Mouse (Mus musculus) heart, embryonic 14.5 days (tissue): ENCODE measurements around the gene Cpt1a. TPM values are rescaled to one million over a fixed set of nuclear protein-coding genes. Genes with fewer than 3 reads are reported as not detected.

ENCODE experiments used
- ATAC-seq: fragments of 200-750 bp; cut with Nextera tagmentation; 2 replicates; pipeline ENCODE4 v1.8.0; 2017; ENCODE audit warnings: low read depth, moderate TSS enrichment; ENCODE audit not compliant: insufficient number of reproducible peaks, insufficient read depth, low FRiP score
- H3K27ac ChIP-seq, 2 experiments: fragments of 200-500 bp in 1 of 2; fragments of 300-500 bp in 1 of 2; sonication (generic) in 1 of 2; replicated peaks in 1 of 2; 2 replicates each; pipeline ENCODE4 v1.5.1; 2012 to 2014; ENCODE audit warnings: low read depth in 2 of 2, low read length in 2 of 2, control low read depth in 1 of 2, mild to moderate bottlenecking in 1 of 2, mixed read lengths in 1 of 2; ENCODE audit not compliant: control insufficient read depth in 1 of 2, insufficient read depth in 1 of 2
- H3K27me3 ChIP-seq: fragments of 300-500 bp; sonication (generic); 2 replicates; pipeline ENCODE4 v1.6.1; 2014; ENCODE audit warnings: mild to moderate bottlenecking, low read length, control low read depth; ENCODE audit not compliant: control insufficient read depth, insufficient read depth
- H3K36me3 ChIP-seq: fragments of 300-500 bp; sonication (generic); 2 replicates; pipeline ENCODE4 v1.6.1; 2014; ENCODE audit warnings: mild to moderate bottlenecking, control low read depth, low read length, mixed read lengths; ENCODE audit not compliant: control insufficient read depth, insufficient read depth
- H3K4me1 ChIP-seq, 2 experiments: fragments of 200-500 bp in 1 of 2; fragments of 300-500 bp in 1 of 2; sonication (generic) in 1 of 2; 2 replicates each; pipeline ENCODE4 v1.6.1; 2012 to 2014; ENCODE audit warnings: low read length in 2 of 2, control low read depth in 1 of 2, mixed read lengths in 1 of 2; ENCODE audit not compliant: control insufficient read depth in 2 of 2, insufficient read depth in 2 of 2
- H3K4me2 ChIP-seq: fragments of 300-500 bp; sonication (generic); 2 replicates; pipeline ENCODE4 v1.6.1; 2014; ENCODE audit warnings: mild to moderate bottlenecking, low read length
- H3K4me3 ChIP-seq, 2 experiments: fragments of 200-500 bp in 1 of 2; fragments of 300-500 bp in 1 of 2; sonication (generic) in 1 of 2; 2 replicates each; pipeline ENCODE4 v1.5.1; 2012 to 2014; ENCODE audit warnings: low read length in 2 of 2, mild to moderate bottlenecking in 2 of 2, control low read depth in 1 of 2, low read depth in 1 of 2, moderate library complexity in 1 of 2; ENCODE audit not compliant: control insufficient read depth in 1 of 2, insufficient read depth in 1 of 2
- H3K9ac ChIP-seq: fragments of 300-500 bp; sonication (generic); 2 replicates; pipeline ENCODE4 v1.6.1; 2014; ENCODE audit warnings: mild to moderate bottlenecking, low read length
- H3K9me3 ChIP-seq: fragments of 300-500 bp; sonication (generic); 2 replicates; pipeline ENCODE4 v1.6.1; 2016; ENCODE audit warnings: low read length, control low read depth; ENCODE audit not compliant: control insufficient read depth
- WGBS: fragments of 180-500 bp; shearing (Covaris S2); extraction: QIAGEN DNeasy Blood & Tissue Kit; methylation state at CpG from one replicate; pipeline ENCODE4 v1.1.7; 2014; 5-methylcytosine and 5-hydroxymethylcytosine counted together
- polyA plus RNA-seq: library from polyadenylated mRNA; unstranded; fragments of >200 nt; fragmentation: Nextera tagmentation; extraction: Ambion mirVana; gene quantifications from 2 replicates; pipeline ENCODE4 v1.2.1, GENCODE M21; 2014

Cpt1a gene
- polyA plus RNA-seq, 1 experiment from 2014 or later = 29.2 TPM

DNA sequence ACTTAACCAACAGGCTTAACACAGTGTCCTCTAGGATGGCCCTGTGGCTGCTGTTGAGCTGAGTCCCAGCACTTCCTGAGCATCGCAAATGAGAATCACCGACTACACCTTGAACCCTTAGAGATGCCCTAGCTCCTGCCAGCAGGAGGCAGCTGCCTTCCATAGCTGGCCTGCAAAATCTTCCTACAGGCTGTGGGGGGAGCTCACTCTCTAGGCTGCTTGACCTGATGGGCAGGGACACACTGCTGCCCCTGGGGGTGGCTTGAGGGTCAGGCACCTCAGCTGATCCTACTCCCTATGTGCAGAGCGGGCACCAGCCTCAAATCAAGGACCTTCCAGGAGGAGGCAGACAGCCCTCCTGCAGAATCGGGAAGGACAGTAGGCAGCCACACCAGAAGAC lies 35.5 kb downstream of the Cpt1a start:
- WGBS = 75% methylated on average over 4 of the region's 4 CpGs
- Histone ChIP-seq H3K36me3 (peaks cover 59% of the 10 kb centered on the region), H3K27ac (no peak overlapping the region), H3K27me3 (no peaks in the 10 kb centered on the region), H3K4me1 (peaks cover 12 to 18% of the 10 kb centered on the region in 2 experiments), H3K4me2 (no peak overlapping the region), H3K9ac (no peak overlapping the region), H3K9me3 (no peaks in the 10 kb centered on the region), H3K4me3 (no peak overlapping the region)
- no peak for ATAC-seq

DNA sequence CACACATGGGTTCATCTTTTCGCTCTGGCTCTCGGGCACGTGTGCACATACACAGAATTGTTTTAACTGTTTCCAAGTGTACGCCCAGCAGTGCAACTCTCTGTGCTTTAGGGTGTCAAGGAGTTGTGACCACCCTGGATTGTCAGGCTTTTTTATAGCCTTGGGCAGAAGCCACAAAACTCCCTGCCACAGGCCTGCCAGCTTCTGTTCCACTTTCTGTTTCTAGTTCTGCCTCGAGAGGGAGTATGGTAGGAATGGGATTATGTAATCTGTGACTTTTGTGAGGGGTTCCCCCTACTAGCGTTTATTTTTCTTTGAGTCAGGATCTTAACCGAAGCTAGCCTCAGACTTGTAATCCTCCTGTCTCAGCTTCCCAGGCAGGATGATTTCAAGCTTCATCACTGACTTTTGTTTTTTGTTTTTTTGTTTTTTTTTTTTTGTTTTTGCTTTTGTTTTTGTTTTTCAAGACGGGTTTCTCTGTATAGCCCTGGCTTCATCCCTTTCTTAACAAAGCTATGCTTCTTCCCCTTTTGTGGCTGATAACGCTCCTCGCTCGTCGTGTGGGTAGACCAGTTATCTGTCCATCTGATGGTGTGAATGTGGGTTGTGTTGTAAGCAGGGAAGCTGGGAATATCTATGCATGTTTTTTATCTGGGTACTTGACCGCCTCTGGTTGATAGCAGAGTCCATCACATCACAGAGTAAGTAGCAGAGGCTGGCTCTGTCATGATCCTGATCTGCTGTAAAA lies 37.9 kb downstream of the Cpt1a start:
- peaks cover 79% of the 10 kb centered on the region for H3K36me3 ChIP-seq

DNA sequence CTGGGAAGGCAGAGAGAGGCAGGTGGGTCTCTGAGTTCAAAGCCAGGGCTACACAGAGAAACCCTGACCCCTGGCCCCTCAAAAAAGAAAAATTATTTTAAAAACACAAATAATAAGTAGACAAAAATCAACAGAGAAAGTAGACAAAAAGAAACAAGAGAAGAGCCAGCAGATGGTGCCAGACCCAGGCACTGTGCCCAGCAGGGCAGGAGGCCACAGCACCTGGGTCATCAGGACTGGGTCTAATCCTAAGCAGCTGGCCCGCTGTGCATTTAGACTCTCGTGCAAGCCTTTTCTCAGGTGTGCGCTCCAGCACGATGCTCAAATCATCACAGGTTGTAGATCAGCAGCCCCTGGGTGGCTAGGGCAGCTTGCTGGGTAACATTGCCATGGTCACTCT lies 41.4 kb downstream of the Cpt1a start:
- 87% methylated on average over 4 of the region's 4 CpGs for WGBS

More for the DNA sequence above, 37.9 kb downstream of the Cpt1a start:
- no peak overlapping the region for H3K9ac ChIP-seq
- H3K4me2 ChIP-seq = no peak overlapping the region
- no peak overlapping the region for H3K27ac ChIP-seq
- no peaks in the 10 kb centered on the region; the same call in 1 of the 2 replicates for H3K9me3 ChIP-seq
- WGBS = 79% methylated on average over 13 of the region's 13 CpGs
- ATAC-seq = no peak
- no peak overlapping the region for H3K4me3 ChIP-seq
- H3K27me3 ChIP-seq = no peaks in the 10 kb centered on the region
- no peaks in the 10 kb centered on the region for H3K4me1 ChIP-seq

DNA sequence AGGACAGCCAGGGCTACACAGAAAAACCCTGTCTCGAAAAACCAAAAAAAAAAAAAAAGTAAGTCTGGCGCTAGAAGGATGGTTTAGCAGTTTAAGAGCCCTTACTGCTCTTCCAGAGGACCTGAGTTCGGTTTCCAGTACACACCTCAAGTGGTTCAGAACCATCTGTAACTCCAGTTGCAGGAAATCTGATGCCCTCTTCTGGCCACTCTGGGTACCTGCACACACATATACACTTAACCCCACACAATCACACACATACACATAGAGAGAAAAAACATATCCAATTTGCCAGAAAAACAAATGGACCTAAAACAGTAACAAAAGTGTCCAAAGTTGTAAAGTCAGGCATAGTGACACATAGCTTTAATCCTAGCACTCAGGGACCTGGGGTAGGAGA lies 43.0 kb downstream of the Cpt1a start:
- Histone ChIP-seq H3K4me2 (no peak overlapping the region), H3K4me1 (no peaks in the 10 kb centered on the region), H3K36me3 (peaks cover 93% of the 10 kb centered on the region), H3K9me3 (no peaks in the 10 kb centered on the region; the same call in 1 of the 2 replicates), H3K4me3 (no peak overlapping the region), H3K27ac (no peak overlapping the region), H3K9ac (no peak overlapping the region), H3K27me3 (no peaks in the 10 kb centered on the region)
- no peak for ATAC-seq
- WGBS = 89% methylated on average over 3 of the region's 3 CpGs

More for the DNA sequence above, 41.4 kb downstream of the Cpt1a start:
- no peak for ATAC-seq
- Histone ChIP-seq H3K36me3 (peaks cover 84% of the 10 kb centered on the region), H3K27me3 (no peaks in the 10 kb centered on the region), H3K9me3 (no peaks in the 10 kb centered on the region; the same call in 1 of the 2 replicates), H3K9ac (no peak overlapping the region), H3K4me2 (no peak overlapping the region), H3K27ac (no peak overlapping the region), H3K4me3 (no peak overlapping the region), H3K4me1 (no peaks in the 10 kb centered on the region)

DNA sequence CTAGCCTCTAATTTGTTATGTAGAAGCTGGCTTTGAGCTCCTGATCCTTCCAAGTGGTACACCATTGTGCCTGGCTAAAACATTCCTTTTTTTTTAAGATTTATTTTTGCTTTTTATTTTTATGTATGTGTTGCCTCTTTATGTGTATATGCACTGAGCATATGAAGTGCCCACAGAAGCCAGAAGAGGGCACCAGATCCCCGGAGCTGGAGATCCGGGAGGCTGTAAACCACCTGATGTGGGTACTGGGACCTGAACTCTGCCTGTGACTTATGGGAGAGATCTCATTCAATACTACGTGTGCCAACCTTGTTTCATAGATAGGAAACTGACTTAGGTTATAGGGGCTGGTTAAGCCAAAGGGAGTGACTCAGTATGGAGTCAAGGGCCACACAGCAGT lies 46.1 kb downstream of the Cpt1a start:
- WGBS = 86% methylated on average over 3 of the region's 3 CpGs
- Histone ChIP-seq H3K27ac (no peak overlapping the region), H3K27me3 (no peaks in the 10 kb centered on the region), H3K4me1 (no peaks in the 10 kb centered on the region; a peak in 1 of 4 replicates), H3K36me3 (peaks cover 94% of the 10 kb centered on the region), H3K4me3 (no peak overlapping the region), H3K9me3 (no peaks in the 10 kb centered on the region; the same call in 1 of the 2 replicates), H3K4me2 (no peak overlapping the region), H3K9ac (no peak overlapping the region)
- no peak for ATAC-seq

DNA sequence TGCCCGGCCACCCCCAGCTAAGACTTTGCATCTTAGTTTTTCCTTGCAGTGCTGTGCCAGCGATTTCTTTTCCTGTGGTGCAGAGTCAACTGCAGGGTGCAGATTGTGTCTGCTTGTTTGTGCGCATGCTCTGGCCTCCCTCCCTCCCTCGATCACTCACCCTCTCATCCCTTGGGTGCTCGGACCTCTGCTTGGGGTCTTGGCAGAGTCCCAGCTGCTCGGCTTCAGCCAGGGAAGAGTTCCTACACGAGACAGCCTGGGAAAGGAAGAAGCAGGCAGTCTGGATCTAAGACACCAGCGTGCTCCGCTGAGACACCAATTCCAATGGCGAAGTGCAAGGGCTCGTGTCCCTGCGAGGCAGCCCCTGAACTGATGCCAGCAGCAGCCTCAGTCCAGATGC lies 51.2 kb downstream of the Cpt1a start:
- H3K27me3 ChIP-seq = no peaks in the 10 kb centered on the region
- H3K27ac ChIP-seq = no peak overlapping the region
- peaks cover 0 to 5% of the 10 kb centered on the region in 2 experiments; a peak in 1 of 4 replicates for H3K4me1 ChIP-seq
- no peak overlapping the region for H3K4me2 ChIP-seq
- H3K9me3 ChIP-seq = no peaks in the 10 kb centered on the region
- H3K9ac ChIP-seq = no peak overlapping the region
- WGBS = 60% methylated on average over 12 of the region's 12 CpGs
- H3K4me3 ChIP-seq = no peak overlapping the region
- no peak for ATAC-seq
- peaks cover 96% of the 10 kb centered on the region for H3K36me3 ChIP-seq

DNA sequence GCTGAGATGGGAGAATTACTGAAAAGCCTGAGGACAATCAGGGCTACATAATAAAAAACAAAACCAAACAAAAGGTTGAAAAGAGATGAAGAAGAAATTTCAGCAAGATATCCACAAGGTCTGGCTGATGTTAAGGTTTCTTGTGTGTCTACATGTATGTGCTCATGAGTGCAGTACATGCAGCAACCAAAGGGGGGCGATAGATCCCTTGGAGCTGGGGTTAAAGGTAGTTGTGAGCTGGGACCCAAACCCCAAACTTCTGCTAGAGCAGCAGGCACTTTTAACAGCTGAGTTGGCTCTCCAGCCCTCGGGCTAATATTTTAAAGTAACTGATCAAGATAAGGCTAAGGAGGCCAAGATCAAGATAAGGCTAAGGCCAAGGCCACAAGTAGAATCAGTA lies 51.9 kb downstream of the Cpt1a start:
- H3K4me1 ChIP-seq = peaks cover 0 to 5% of the 10 kb centered on the region in 2 experiments; a peak in 1 of 4 replicates
- H3K36me3 ChIP-seq = peaks cover 96% of the 10 kb centered on the region
- no peak overlapping the region for H3K9ac ChIP-seq
- H3K9me3 ChIP-seq = no peaks in the 10 kb centered on the region
- no peaks in the 10 kb centered on the region for H3K27me3 ChIP-seq
- no peak overlapping the region for H3K27ac ChIP-seq
- H3K4me3 ChIP-seq = no peak overlapping the region
- WGBS = 58% methylated on average over 2 of the region's 2 CpGs
- no peak overlapping the region for H3K4me2 ChIP-seq
- ATAC-seq = no peak
